Mouse (Mus musculus) forebrain, embryonic 13.5 days (tissue): ENCODE results near the gene Zc3h12c. TPM values are rescaled to one million over a fixed set of nuclear protein-coding genes. Genes with fewer than 3 reads are reported as not detected.

ENCODE experiments used
- ATAC-seq: fragments of 200-750 bp; cut with Nextera tagmentation; 2 replicates; pipeline ENCODE4 v1.8.0; 2017
- H3K27ac ChIP-seq: fragments of 300-500 bp; sonication (generic); 2 replicates; pipeline ENCODE4 v1.5.1; 2015; ENCODE audit warnings: inconsistent platforms, mild to moderate bottlenecking, moderate library complexity
- H3K27me3 ChIP-seq: fragments of 300-500 bp; sonication (generic); 2 replicates; pipeline ENCODE4 v1.6.1; 2015; ENCODE audit warnings: mild to moderate bottlenecking, inconsistent platforms
- H3K36me3 ChIP-seq: fragments of 300-500 bp; sonication (generic); 2 replicates; pipeline ENCODE4 v1.6.1; 2015; ENCODE audit warnings: mild to moderate bottlenecking, inconsistent platforms; ENCODE audit not compliant: poor library complexity, severe bottlenecking
- H3K4me1 ChIP-seq: fragments of 300-500 bp; sonication (generic); 2 replicates; pipeline ENCODE4 v1.6.1; 2015; ENCODE audit warnings: inconsistent platforms
- H3K4me2 ChIP-seq: fragments of 300-500 bp; sonication (generic); 2 replicates; pipeline ENCODE4 v1.6.1; 2015; ENCODE audit warnings: inconsistent platforms, mild to moderate bottlenecking, moderate library complexity
- H3K4me3 ChIP-seq: fragments of 300-500 bp; sonication (generic); 2 replicates; pipeline ENCODE4 v1.5.1; 2015; ENCODE audit warnings: mild to moderate bottlenecking, inconsistent platforms
- H3K9ac ChIP-seq: fragments of 300-500 bp; sonication (generic); 2 replicates; pipeline ENCODE4 v1.6.1; 2015; ENCODE audit warnings: mild to moderate bottlenecking, inconsistent platforms
- H3K9me3 ChIP-seq: fragments of 300-500 bp; sonication (generic); replicated peaks from 2 replicates; pipeline ENCODE4 v1.6.1; 2016; ENCODE audit warnings: inconsistent platforms
- WGBS: fragments of 180-500 bp; shearing (Covaris S2); methylation state at CpG from one replicate; pipeline ENCODE4 v1.1.7; 2015; 5-methylcytosine and 5-hydroxymethylcytosine counted together
- polyA plus RNA-seq: library from polyadenylated mRNA; unstranded; fragments of >200 nt; fragmentation: Nextera tagmentation; extraction: Ambion mirVana; gene quantifications from 2 replicates; pipeline ENCODE4 v1.2.1, GENCODE M21; 2015

The Zc3h12c gene
- polyA plus RNA-seq, 1 experiment from 2014 or later, result 10.0 TPM

GRCm38 (mm10) chr9:52130348-52130747 lies 38.0 kb downstream of the Zc3h12c start:
- Histone ChIP-seq H3K9ac (no peak overlapping the region), H3K9me3 (no peaks in the 10 kb centered on the region), H3K4me3 (no peak overlapping the region), H3K27me3 (no peaks in the 10 kb centered on the region), H3K4me2 (no peak overlapping the region), H3K36me3 (peaks cover 23% of the 10 kb centered on the region), H3K27ac (no peak overlapping the region), H3K4me1 (peaks cover 5% of the 10 kb centered on the region; the same call in 1 of the 2 replicates)
- ATAC-seq, result no peak
- 76% methylated on average over 4 of the region's 4 CpGs for WGBS

- 88% methylated on average over 6 of the region's 6 CpGs for WGBS
- no peak overlapping the region for H3K4me2 ChIP-seq
- no peak overlapping the region for H3K4me3 ChIP-seq
- H3K9me3 ChIP-seq, result no peaks in the 10 kb centered on the region
- no peak overlapping the region for H3K9ac ChIP-seq
- peaks cover 34% of the 10 kb centered on the region for H3K36me3 ChIP-seq
- H3K4me1 ChIP-seq, result 0 out of 2 replicates have a peak, but pooled peaks cover 5% of the 10 kb centered on the region
- no peaks in the 10 kb centered on the region for H3K27me3 ChIP-seq
- ATAC-seq, result no peak
- H3K27ac ChIP-seq, result no peak overlapping the region
Measured at GRCm38 (mm10) chr9:52125225-52125624, 43.1 kb downstream of the Zc3h12c start.

- Histone ChIP-seq H3K9me3 (no peaks in the 10 kb centered on the region), H3K4me1 (0 out of 2 replicates have a peak, but pooled peaks cover 5% of the 10 kb centered on the region), H3K27me3 (no peaks in the 10 kb centered on the region), H3K4me3 (no peak overlapping the region), H3K4me2 (no peak overlapping the region), H3K36me3 (peaks cover 64% of the 10 kb centered on the region), H3K27ac (no peak overlapping the region), H3K9ac (no peak overlapping the region)
- 95% methylated on average over 4 of the region's 4 CpGs for WGBS
- ATAC-seq, result no peak
Measured at GRCm38 (mm10) chr9:52119212-52119611, 49.2 kb downstream of the Zc3h12c start.

- H3K4me1 ChIP-seq, result no peaks in the 10 kb centered on the region
- H3K4me3 ChIP-seq, result no peak overlapping the region
- no peaks in the 10 kb centered on the region for H3K27me3 ChIP-seq
- no peaks in the 10 kb centered on the region for H3K9me3 ChIP-seq
- no peak overlapping the region for H3K4me2 ChIP-seq
- no peak overlapping the region for H3K9ac ChIP-seq
- H3K27ac ChIP-seq, result no peak overlapping the region
- peaks cover 69% of the 10 kb centered on the region for H3K36me3 ChIP-seq
- no peak for ATAC-seq
- 90% methylated on average over 5 of the region's 5 CpGs for WGBS
Measured at GRCm38 (mm10) chr9:52113091-52113490, 55.3 kb downstream of the Zc3h12c start.

GRCm38 (mm10) chr9:52110738-52111137 lies 57.6 kb downstream of the Zc3h12c start:
- Histone ChIP-seq H3K27ac (no peak overlapping the region), H3K4me1 (no peaks in the 10 kb centered on the region), H3K9me3 (no peaks in the 10 kb centered on the region), H3K4me3 (no peak overlapping the region), H3K9ac (no peak overlapping the region), H3K36me3 (peaks cover 52% of the 10 kb centered on the region), H3K4me2 (no peak overlapping the region), H3K27me3 (no peaks in the 10 kb centered on the region)
- ATAC-seq, result no peak
- WGBS, result 96% methylated on average over 3 of the region's 3 CpGs

- WGBS, result 96% methylated on average over 3 of the region's 3 CpGs
- Histone ChIP-seq H3K9ac (no peak overlapping the region), H3K27ac (no peak overlapping the region), H3K4me3 (no peak overlapping the region), H3K9me3 (no peaks in the 10 kb centered on the region), H3K36me3 (peaks cover 28% of the 10 kb centered on the region), H3K4me1 (peaks cover 1% of the 10 kb centered on the region; the same call in 1 of the 2 replicates), H3K27me3 (no peaks in the 10 kb centered on the region), H3K4me2 (no peak overlapping the region)
- no peak for ATAC-seq
Measured at GRCm38 (mm10) chr9:52107161-52107560, 61.2 kb downstream of the Zc3h12c start.

GRCm38 (mm10) chr9:52105423-52105822 lies 62.9 kb downstream of the Zc3h12c start:
- Histone ChIP-seq H3K9me3 (no peaks in the 10 kb centered on the region), H3K4me2 (no peak overlapping the region), H3K4me1 (peaks cover 4% of the 10 kb centered on the region; the same call in 1 of the 2 replicates), H3K9ac (no peak overlapping the region), H3K27ac (no peak overlapping the region), H3K36me3 (peaks cover 17% of the 10 kb centered on the region), H3K27me3 (no peaks in the 10 kb centered on the region), H3K4me3 (no peak overlapping the region)
- WGBS, result 88% methylated on average over 6 of the region's 6 CpGs
- ATAC-seq, result no peak

- H3K4me3 ChIP-seq, result no peak overlapping the region
- no peak for ATAC-seq
- peaks cover 13% of the 10 kb centered on the region for H3K36me3 ChIP-seq
- no peaks in the 10 kb centered on the region for H3K9me3 ChIP-seq
- H3K4me2 ChIP-seq, result no peak overlapping the region
- peaks cover 4% of the 10 kb centered on the region; the same call in 1 of the 2 replicates for H3K4me1 ChIP-seq
- no peaks in the 10 kb centered on the region for H3K27me3 ChIP-seq
- H3K27ac ChIP-seq, result no peak overlapping the region
- H3K9ac ChIP-seq, result no peak overlapping the region
- WGBS, result 72% methylated on average over 8 of the region's 8 CpGs
Measured at GRCm38 (mm10) chr9:52104225-52104615, 64.2 kb downstream of the Zc3h12c start.

GRCm38 (mm10) chr9:52103448-52104224 lies 64.7 kb downstream of the Zc3h12c start:
- Histone ChIP-seq H3K27me3 (no peaks in the 10 kb centered on the region), H3K9me3 (no peaks in the 10 kb centered on the region), H3K4me2 (no peak overlapping the region), H3K4me3 (no peak overlapping the region), H3K27ac (no peak overlapping the region), H3K9ac (no peak overlapping the region), H3K36me3 (peaks cover 7% of the 10 kb centered on the region), H3K4me1 (peaks cover 4% of the 10 kb centered on the region; the same call in 1 of the 2 replicates)
- no peak for ATAC-seq
- 81% methylated on average over 9 of the region's 9 CpGs for WGBS

- Histone ChIP-seq H3K36me3 (0 out of 2 replicates have a peak, but pooled peaks cover 3% of the 10 kb centered on the region), H3K27ac (no peak overlapping the region), H3K4me1 (peaks cover 4% of the 10 kb centered on the region; the same call in 1 of the 2 replicates), H3K4me3 (no peak overlapping the region), H3K27me3 (no peaks in the 10 kb centered on the region), H3K4me2 (no peak overlapping the region), H3K9ac (no peak overlapping the region), H3K9me3 (no peaks in the 10 kb centered on the region)
- WGBS, result 76% methylated on average over 13 of the region's 13 CpGs
- peak; percentile 39; the same call in 1 of the 2 replicates for ATAC-seq
Measured at GRCm38 (mm10) chr9:52102060-52102844, 66.1 kb downstream of the Zc3h12c start.

GRCm38 (mm10) chr9:52100426-52100825 lies 67.9 kb downstream of the Zc3h12c start:
- Histone ChIP-seq H3K4me2 (no peak overlapping the region), H3K36me3 (0 out of 2 replicates have a peak, but pooled peaks cover 3% of the 10 kb centered on the region), H3K4me3 (no peak overlapping the region), H3K27me3 (no peaks in the 10 kb centered on the region), H3K9ac (no peak overlapping the region), H3K4me1 (peaks cover 4% of the 10 kb centered on the region; the same call in 1 of the 2 replicates), H3K27ac (no peak overlapping the region), H3K9me3 (no peaks in the 10 kb centered on the region)
- ATAC-seq, result no peak
- 92% methylated on average over 14 of the region's 14 CpGs for WGBS

GRCm38 (mm10) chr9:52098600-52098999 lies 69.8 kb downstream of the Zc3h12c start:
- no peak overlapping the region for H3K4me2 ChIP-seq
- no peak overlapping the region for H3K9ac ChIP-seq
- H3K27ac ChIP-seq, result no peak overlapping the region
- H3K4me1 ChIP-seq, result peaks cover 4% of the 10 kb centered on the region; the same call in 1 of the 2 replicates
- H3K9me3 ChIP-seq, result no peaks in the 10 kb centered on the region
- no peak overlapping the region for H3K4me3 ChIP-seq
- H3K27me3 ChIP-seq, result no peaks in the 10 kb centered on the region
- 0 out of 2 replicates have a peak, but pooled peaks cover 3% of the 10 kb centered on the region for H3K36me3 ChIP-seq
- peak; percentile 70 for ATAC-seq
- under 1% methylated on average over 7 of the region's 7 CpGs for WGBS
